Mouse (Mus musculus) kidney, embryonic 14.5 days (tissue): Measurements from ENCODE around the gene Chek2. TPM values are rescaled to one million over a fixed set of nuclear protein-coding genes. Genes with fewer than 3 reads are reported as not detected.
"Not testable (repeated sequence)": the region's sequence is repeated elsewhere in the genome, so short reads cannot be mapped to it uniquely, and the experiment has no call there.

Source experiments
- ATAC-seq: fragments of 200-750 bp; cut with Nextera tagmentation; 2 replicates; pipeline ENCODE4 v1.8.0; 2017; ENCODE audit warnings: moderate number of reproducible peaks, mild to moderate bottlenecking, moderate TSS enrichment, moderate library complexity; ENCODE audit not compliant: low FRiP score, low TSS enrichment
- H3K27ac ChIP-seq: fragments of 300-500 bp; sonication (generic); 2 replicates; pipeline ENCODE4 v1.5.1; 2014; ENCODE audit warnings: low read depth, mild to moderate bottlenecking, low read length, moderate library complexity, mixed read lengths
- H3K27me3 ChIP-seq: fragments of 300-500 bp; sonication (generic); 2 replicates; pipeline ENCODE4 v1.6.1; 2014; ENCODE audit warnings: mild to moderate bottlenecking, low read length; ENCODE audit not compliant: control insufficient read depth, insufficient read depth
- H3K36me3 ChIP-seq: fragments of 300-500 bp; sonication (generic); 2 replicates; pipeline ENCODE4 v1.6.1; 2014; ENCODE audit warnings: low read length, mixed read lengths; ENCODE audit not compliant: control insufficient read depth, insufficient read depth
- H3K4me1 ChIP-seq: fragments of 300-500 bp; sonication (generic); 2 replicates; pipeline ENCODE4 v1.6.1; 2014; ENCODE audit warnings: low read length, mixed read lengths; ENCODE audit not compliant: control insufficient read depth, insufficient read depth
- H3K4me2 ChIP-seq: fragments of 300-500 bp; sonication (generic); replicated peaks from 2 replicates; pipeline ENCODE4 v1.6.1; 2014; ENCODE audit warnings: low read depth, mild to moderate bottlenecking, low read length
- H3K4me3 ChIP-seq: fragments of 300-500 bp; sonication (generic); 2 replicates; pipeline ENCODE4 v1.5.1; 2014; ENCODE audit warnings: mild to moderate bottlenecking, low read length
- H3K9ac ChIP-seq: fragments of 300-500 bp; sonication (generic); 2 replicates; pipeline ENCODE4 v1.6.1; 2014; ENCODE audit warnings: low read depth, mild to moderate bottlenecking, low read length, moderate library complexity
- H3K9me3 ChIP-seq: fragments of 300-500 bp; sonication (generic); 2 replicates; pipeline ENCODE4 v1.6.1; 2016; ENCODE audit warnings: low read length; ENCODE audit not compliant: control insufficient read depth
- WGBS: fragments of 180-500 bp; shearing (Covaris S2); extraction: QIAGEN DNeasy Blood & Tissue Kit; methylation state at CpG from one replicate; pipeline ENCODE4 v1.1.7; 2014; 5-methylcytosine and 5-hydroxymethylcytosine counted together
- polyA plus RNA-seq: library from polyadenylated mRNA; unstranded; fragments of >200 nt; fragmentation: Nextera tagmentation; extraction: Ambion mirVana; gene quantifications from 2 replicates; pipeline ENCODE4 v1.2.1, GENCODE M21; 2014

Gene Chek2
- polyA plus RNA-seq, 1 experiment from 2014 or later = 36.2 TPM

DNA sequence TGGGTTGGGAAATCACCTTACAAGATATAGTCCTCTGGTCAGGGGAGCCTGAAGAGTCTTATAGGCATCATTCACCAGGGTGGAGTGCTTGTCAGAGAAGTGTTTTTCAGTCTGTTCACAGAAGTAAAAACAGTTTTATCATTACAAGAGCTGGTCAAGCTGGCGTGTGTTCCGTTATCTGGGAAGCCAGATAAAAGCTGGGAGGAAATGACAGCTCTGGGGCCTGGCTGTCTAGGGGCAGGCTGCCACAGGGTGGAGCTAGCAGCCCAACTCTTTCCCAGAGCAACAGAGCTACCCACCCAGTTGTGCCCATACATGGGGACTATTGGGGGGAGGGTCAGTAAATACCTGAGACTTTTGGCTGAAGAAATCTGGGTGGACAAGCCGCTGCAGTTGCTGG lies 3.8 kb upstream of the Chek2 start:
- Histone ChIP-seq H3K4me3 (no peak overlapping the region), H3K4me2 (no peak overlapping the region), H3K27ac (no peak overlapping the region), H3K36me3 (no peaks in the 10 kb centered on the region; the same call in 1 of the 2 replicates), H3K9me3 (no peaks in the 10 kb centered on the region), H3K4me1 (peaks cover 6% of the 10 kb centered on the region; the same call in 1 of the 2 replicates), H3K27me3 (no peaks in the 10 kb centered on the region), H3K9ac (no peak overlapping the region)
- 43% methylated on average over 3 of the region's 3 CpGs for WGBS
- ATAC-seq = no peak

GRCm38 (mm10) chr5:110838016-110838415 lies 1.8 kb upstream of the Chek2 start:
- H3K4me1 ChIP-seq, H3K9ac ChIP-seq, H3K9me3 ChIP-seq, H3K27me3 ChIP-seq, ATAC-seq, H3K27ac ChIP-seq, H3K4me2 ChIP-seq, H3K4me3 ChIP-seq: not testable (repeated sequence)
- H3K36me3 ChIP-seq = peaks cover 18% of the 10 kb centered on the region; the same call in 1 of the 2 replicates
- 93% methylated on average over 5 of the region's 5 CpGs for WGBS

DNA sequence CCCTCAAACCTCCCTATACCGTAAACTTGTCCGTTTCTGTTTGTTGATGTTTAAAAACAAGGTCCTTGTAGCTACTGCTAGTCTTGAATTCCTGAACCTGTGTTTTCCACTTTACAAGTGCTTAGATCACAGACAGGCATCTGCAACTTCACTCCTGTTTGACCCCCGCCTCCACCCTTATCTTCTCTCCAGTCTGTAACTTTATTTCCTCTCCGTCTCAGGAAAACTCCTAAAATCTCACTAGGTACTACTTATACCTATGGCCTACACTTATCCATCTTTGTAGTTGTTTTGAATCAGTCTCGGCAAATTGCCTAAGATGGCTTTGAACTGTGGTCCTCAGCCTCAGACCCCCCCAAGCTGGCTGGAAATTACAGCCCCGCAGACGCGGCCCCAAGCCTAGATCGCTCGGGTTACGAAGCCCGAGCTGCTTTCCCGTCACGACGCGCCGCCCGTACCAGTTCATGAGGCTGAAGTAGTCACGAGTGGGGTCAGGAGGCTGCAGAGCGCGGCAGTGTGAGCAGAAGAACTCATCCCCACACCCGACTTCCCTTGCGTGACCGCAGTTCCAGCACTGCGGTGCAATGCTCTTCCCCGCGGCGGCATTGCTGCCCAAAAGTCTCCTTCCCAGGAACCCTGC lies 621 bp upstream of the Chek2 start:
- peak; percentile 75 for ATAC-seq
- Histone ChIP-seq H3K4me1 (peaks cover 6% of the 10 kb centered on the region; the same call in 1 of the 2 replicates), H3K27me3 (no peaks in the 10 kb centered on the region)

DNA sequence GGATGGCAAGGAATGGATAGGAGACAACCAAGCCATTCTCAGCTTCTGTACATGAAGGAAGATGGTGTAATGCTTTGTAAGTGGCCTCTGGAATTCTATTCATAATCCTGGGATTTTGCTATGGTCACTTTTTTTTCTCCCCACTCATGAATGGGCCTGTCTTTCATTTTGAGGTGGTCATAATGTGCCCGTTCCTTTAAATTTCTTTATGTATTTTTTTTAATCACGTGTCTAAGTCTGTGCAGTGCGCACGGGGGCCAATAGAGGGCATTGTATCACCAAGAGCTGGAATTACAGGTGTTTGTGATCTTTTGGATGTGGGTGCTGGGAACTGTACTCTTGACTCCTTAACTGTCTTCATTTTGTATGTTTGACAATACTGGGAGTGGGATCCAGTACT lies 686 bp downstream of the Chek2 start:
- WGBS = 10% methylated on average over 4 of the region's 4 CpGs
- H3K36me3 ChIP-seq = peaks cover 20% of the 10 kb centered on the region; the same call in 1 of the 2 replicates
- ATAC-seq = no peak
- H3K27ac ChIP-seq = peak overlapping the region; percentile 85
- H3K4me1 ChIP-seq = peaks cover 6% of the 10 kb centered on the region; the same call in 1 of the 2 replicates
- peak overlapping the region; percentile 65 for H3K9ac ChIP-seq
- H3K27me3 ChIP-seq = no peaks in the 10 kb centered on the region
- no peaks in the 10 kb centered on the region for H3K9me3 ChIP-seq
- H3K4me3 ChIP-seq = peak overlapping the region; percentile 78
- peak overlapping the region; percentile 53 for H3K4me2 ChIP-seq

More for the DNA sequence above, 621 bp upstream of the Chek2 start:
- Histone ChIP-seq H3K36me3 (peaks cover 20% of the 10 kb centered on the region; the same call in 1 of the 2 replicates), H3K9ac (peak overlapping the region; percentile 80), H3K4me3 (peak overlapping the region; percentile 78), H3K4me2 (peak overlapping the region; percentile 72), H3K27ac (peak overlapping the region; percentile 81), H3K9me3 (no peaks in the 10 kb centered on the region)
- WGBS = 5% methylated on average over 28 of the region's 28 CpGs

- no peaks in the 10 kb centered on the region for H3K9me3 ChIP-seq
- H3K27ac ChIP-seq = no peak overlapping the region
- H3K4me2 ChIP-seq = no peak overlapping the region
- no peak for ATAC-seq
- 89% methylated on average over 14 of the region's 14 CpGs for WGBS
- peaks cover 6% of the 10 kb centered on the region; the same call in 1 of the 2 replicates for H3K4me1 ChIP-seq
- H3K4me3 ChIP-seq = peak overlapping the region; percentile 78; the same call in 1 of the 2 replicates
- peaks cover 25% of the 10 kb centered on the region; the same call in 1 of the 2 replicates for H3K36me3 ChIP-seq
- H3K9ac ChIP-seq = no peak overlapping the region
- no peaks in the 10 kb centered on the region for H3K27me3 ChIP-seq
Observed at GRCm38 (mm10) chr5:110841046-110841862, 1.5 kb downstream of the Chek2 start.

GRCm38 (mm10) chr5:110852990-110853389 lies 13.2 kb downstream of the Chek2 start:
- H3K27ac ChIP-seq = no peak overlapping the region
- WGBS = 90% methylated on average over 1 of the region's 1 CpGs
- peaks cover 41% of the 10 kb centered on the region for H3K36me3 ChIP-seq
- no peaks in the 10 kb centered on the region for H3K9me3 ChIP-seq
- H3K9ac ChIP-seq = no peak overlapping the region
- H3K4me3 ChIP-seq = no peak overlapping the region
- H3K4me2 ChIP-seq = no peak overlapping the region
- H3K27me3 ChIP-seq = no peaks in the 10 kb centered on the region
- no peak for ATAC-seq
- no peaks in the 10 kb centered on the region for H3K4me1 ChIP-seq

DNA sequence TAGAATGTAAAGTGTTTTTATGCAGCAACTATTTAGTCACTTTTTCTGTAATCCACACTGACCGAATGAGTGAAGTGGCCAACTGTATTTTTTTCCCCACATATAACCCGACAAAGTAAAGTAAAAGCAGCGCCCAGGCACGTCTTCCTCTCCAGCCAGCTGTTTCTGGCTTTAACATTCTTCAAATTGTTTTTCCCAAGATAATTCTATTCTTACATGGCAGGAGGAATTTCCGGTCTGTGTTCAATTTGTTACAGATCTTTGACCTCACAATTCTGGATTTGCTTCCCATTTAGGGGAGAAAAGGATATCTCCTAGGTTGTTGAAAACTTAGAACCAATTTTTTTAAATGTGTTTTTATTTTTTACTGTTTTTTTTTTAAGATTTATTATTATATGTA lies 17.3 kb downstream of the Chek2 start:
- H3K4me3 ChIP-seq = no peak overlapping the region
- H3K27me3 ChIP-seq = no peaks in the 10 kb centered on the region
- H3K27ac ChIP-seq = no peak overlapping the region
- WGBS = 83% methylated on average over 5 of the region's 5 CpGs
- H3K4me1 ChIP-seq = 0 out of 2 replicates have a peak, but pooled peaks cover 5% of the 10 kb centered on the region
- H3K4me2 ChIP-seq = no peak overlapping the region
- no peaks in the 10 kb centered on the region for H3K9me3 ChIP-seq
- peaks cover 23% of the 10 kb centered on the region for H3K36me3 ChIP-seq
- ATAC-seq = no peak
- H3K9ac ChIP-seq = no peak overlapping the region

GRCm38 (mm10) chr5:110859013-110859650 lies 19.4 kb downstream of the Chek2 start:
- H3K9me3 ChIP-seq = no peaks in the 10 kb centered on the region
- peak overlapping the region; percentile 76 for H3K27ac ChIP-seq
- H3K4me2 ChIP-seq = no peak overlapping the region; the same call in 1 of the 2 replicates
- H3K4me1 ChIP-seq = 0 out of 2 replicates have a peak, but pooled peaks cover 5% of the 10 kb centered on the region
- peak; percentile 80 for ATAC-seq
- peaks cover 28% of the 10 kb centered on the region for H3K36me3 ChIP-seq
- 29% methylated on average over 13 of the region's 13 CpGs for WGBS
- no peak overlapping the region for H3K9ac ChIP-seq
- peak overlapping the region; percentile 17 for H3K4me3 ChIP-seq
- H3K27me3 ChIP-seq = no peaks in the 10 kb centered on the region
